Mouse (Mus musculus) cerebellum, postnatal 14 days (tissue): ENCODE data around the gene D630003M21Rik.

ENCODE experiments used
- DNase-seq, 2 experiments: peaks; one replicate each; pipeline ENCODE4 v3.0.0; 2021; ENCODE audit warnings: mixed read lengths in 2 of 2

D630003M21Rik gene

DNA sequence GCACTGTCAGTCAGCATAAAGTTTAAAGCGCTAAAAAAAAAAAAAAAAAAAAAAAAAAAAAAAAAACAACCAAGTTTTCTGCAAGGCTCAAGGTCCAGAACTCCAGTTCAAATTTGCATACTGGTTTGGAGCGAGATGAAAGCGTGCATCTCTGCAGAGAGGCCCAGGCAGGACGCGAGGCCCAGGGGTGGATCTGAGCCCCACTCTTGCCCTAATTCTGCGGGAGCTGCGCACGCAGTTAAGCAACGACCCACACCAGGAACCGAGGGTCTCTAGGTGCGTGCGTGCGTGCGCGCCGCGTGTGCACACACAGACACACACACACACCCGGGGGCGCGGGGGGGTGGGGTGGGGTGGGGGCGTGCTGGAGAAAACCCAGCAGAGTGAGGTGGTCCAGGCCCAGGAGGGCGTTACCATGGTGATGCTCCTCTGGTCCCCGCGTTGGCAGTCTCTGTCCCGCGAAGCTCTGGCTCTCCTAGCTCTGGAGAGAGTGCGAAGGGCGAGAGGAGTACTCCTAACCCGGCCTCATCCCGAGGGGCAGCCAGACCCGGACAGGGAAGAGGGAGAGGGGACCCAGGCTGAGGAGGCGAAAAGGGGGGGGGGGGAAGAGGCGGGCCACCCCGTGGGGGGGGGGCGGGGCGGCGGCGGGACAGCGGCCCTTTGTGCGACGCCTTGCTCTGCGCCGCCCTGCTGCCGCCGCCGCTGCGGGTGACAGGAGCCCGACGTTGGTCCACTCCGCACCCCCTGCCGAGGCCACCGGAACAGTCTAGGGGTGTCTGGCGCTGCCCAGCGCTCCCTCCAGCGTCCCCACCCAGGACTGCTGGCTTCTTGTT, at the start of gene D630003M21Rik:
Gene D630003M21Rik, minus strand, starts transcription at position 553 of the 833 bp plus-strand sequence.
- DNase-seq: peak; percentile 42 to 59

DNA sequence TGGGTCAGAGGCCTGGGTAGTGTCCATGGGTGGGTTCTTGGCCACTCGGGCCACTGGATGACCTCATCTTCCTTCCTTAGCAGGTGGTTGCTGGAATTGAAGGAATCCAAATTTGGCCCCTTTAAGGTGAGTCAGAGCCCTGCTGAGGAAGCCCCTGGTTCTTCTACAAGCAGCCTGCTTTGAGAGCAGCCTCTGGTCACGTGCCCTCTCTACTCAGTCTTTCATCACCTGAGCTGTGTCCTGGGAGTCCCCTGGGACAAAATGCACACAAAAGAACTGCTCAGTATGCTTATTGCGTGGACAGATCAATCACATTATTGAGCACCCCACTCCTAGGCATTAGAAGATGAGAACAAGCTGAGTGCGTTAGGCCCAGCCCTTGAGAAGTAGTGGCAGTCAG, 47.9 kb upstream of the D630003M21Rik start:
- DNase-seq: no peak

DNA sequence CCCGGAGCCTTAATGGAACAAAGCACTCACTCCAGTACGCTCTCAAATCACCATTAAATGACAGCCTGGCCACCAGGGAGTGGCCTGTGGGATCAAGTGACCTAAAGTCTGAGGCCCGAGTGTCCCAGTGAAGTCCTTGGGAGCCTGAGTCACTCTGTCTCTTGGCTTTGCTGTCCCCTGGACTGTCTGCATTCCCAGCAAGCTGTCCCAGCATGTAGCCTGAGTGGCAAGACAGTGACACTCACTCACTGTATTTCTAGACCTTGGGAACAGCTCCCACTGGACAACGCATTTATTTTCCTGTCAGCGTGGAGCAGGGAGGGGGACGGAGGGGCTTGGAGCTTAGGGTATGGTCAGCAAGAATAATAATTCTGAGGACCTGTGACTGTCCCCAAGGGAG, 47.4 kb upstream of the D630003M21Rik start:
- DNase-seq: no peak

DNA sequence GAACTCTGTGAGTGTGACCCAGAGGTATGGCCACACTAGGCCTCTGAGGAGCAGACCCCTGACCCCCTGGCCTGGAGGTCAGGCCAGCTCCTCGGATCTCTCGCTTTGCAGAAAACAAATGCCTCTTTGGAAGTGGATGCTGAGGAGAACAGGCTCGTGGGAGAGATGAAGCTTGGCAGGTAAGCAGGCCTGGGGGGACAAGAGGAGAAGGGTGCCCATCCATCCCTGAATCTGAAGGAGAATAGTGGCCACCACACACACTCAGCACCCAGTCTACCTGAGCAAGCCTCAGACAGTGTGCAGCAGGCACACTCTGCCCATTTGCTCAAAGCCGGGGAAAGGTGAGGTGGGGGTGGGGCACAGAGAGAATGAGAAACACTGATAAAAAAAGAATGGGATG, 46.8 kb upstream of the D630003M21Rik start:
- no peak for DNase-seq

DNA sequence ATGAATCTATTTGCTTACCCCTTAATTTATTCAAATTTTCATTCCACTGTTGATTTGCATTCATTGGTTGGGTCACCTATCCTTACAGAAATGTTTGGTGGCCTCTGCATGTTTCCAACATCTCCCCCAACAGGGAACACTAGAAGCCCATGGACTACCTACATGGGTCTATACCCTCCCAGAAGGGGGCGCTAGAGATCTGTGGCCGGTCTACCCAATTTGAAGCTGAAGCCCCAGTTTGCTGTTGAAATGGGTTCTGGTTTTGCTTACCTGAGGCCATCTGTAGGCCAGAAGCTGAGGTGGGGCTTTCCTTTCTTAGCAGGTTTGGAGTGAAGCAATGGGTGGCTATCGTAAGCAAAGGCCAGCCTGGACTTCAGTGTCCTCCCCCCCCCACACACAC, 46.3 kb upstream of the D630003M21Rik start:
- DNase-seq: no peak

DNA sequence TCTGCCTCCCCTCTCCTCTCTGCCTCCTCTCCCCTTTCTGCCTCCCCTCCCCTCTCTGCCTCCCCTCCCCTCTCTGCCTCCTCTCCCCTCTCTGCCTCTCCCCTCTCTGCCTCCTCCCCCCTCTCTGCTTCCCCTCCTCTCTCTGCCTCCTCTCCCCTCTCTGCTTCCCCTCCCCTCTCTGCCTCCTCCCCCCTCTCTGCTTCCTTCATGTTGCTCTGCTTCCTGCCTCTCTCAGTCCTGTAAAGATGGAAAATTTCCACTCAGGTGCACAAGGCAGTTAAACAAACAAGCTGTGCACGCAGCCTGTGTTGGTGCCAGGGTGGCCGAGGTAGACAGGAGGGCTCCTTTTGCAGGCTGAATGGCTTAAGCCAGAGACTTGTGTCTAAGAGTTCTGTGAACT, 44.6 kb upstream of the D630003M21Rik start:
- peak in 1 of 2 experiments; percentile 51 for DNase-seq

DNA sequence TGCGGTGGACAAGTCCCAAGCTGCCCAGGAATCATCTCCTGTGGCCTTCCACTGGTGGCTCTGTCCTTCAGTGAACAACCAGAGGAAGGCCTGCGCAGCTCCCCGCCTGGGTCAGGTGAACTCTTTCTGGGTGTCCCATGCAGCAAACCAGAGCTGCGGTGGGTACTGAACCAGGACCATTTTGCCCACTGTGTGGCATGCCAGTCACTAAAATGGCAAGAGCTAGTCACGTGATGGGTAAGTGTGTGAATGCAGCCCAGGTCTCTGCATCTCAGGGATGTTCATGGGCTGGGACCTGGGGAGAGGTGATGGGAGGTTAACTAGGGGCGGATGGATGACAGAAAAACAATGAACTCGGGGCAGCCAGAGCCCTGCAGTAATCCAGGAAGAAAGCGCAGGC, 41.0 kb upstream of the D630003M21Rik start:
- DNase-seq: no peak

DNA sequence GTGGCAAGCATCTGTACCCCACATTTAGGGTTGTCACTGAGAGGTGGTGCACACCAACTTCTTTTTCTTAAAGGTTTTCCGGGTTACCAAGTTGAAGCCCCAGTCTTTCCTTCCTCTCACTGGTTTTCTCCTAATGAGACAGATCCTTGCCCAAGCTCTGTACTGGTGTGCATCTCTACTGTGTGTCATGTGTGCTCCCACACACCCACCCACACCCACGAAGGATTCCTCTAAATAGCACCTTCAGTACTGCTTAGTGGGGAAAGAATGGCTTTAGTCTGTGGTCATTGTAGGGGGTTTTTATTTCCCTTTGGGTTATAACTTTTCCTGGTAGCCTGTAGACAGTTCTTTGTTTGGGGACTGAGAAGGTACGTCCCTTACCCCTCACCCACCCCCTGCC, 35.9 kb upstream of the D630003M21Rik start:
- DNase-seq: no peak

DNA sequence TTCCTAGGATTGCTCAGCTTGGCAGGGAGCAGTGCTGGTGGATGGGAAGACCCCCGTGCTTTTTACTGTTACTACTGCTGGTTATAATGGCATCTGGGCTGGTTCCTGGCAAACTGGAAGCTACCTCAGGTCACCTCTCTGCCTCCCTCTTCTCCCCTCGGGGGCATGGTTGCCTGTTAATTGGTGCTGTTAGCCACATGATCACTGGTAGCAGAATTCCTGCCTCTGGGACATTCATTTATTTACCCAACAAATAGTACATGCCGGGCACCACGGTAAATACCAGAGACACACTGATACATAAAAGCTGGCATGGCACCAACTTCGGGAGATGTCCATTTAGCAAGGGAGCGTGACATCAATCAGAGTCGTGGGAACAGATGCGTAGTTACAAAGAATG, 30.5 kb upstream of the D630003M21Rik start:
- DNase-seq: no peak

DNA sequence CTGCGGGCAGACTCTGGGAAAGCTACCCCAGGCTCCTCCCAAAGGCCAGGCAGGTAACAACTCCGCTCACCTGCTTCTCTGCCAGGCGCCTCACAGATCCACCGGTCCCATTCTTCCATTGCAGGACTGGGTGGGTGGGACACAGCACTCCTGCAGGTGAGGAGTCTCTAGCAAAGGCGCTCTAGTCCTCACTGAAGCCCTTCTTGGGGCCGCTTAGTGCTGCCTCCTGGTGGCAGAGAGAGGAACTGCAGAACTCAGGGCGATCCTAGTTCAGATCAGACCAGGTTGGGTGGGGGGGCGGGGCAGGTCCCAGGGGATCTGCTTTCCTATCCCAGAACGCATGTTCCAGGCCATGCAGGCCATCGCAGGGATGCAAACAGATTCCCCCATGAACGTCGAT, 29.8 kb upstream of the D630003M21Rik start:
- DNase-seq: peak; percentile 84 to 87

DNA sequence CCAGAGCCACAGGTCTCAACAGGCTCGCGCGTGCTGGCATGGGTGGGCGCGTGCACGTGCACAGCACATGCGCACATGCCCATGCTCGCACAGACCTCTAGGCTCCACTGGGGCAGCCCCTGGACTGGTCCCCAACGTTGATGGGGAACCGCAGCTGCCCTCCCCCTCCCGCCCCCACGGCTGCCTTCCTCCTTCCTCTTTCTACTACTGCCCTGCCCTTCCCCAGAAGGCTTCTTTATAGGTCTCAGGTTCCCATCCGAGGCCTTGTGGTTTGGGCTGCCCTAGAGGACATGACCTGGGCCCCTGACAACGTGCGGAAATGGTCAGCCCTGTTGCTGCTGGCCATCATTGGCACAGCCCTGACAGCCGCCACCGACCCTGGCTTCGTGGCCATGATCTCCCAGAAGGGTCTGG, 29.0 kb upstream of the D630003M21Rik start, which contains the start of gene Bpi:
Gene Bpi, plus strand, starts transcription at position 90 of the 414 bp plus-strand sequence.
- no peak for DNase-seq

DNA sequence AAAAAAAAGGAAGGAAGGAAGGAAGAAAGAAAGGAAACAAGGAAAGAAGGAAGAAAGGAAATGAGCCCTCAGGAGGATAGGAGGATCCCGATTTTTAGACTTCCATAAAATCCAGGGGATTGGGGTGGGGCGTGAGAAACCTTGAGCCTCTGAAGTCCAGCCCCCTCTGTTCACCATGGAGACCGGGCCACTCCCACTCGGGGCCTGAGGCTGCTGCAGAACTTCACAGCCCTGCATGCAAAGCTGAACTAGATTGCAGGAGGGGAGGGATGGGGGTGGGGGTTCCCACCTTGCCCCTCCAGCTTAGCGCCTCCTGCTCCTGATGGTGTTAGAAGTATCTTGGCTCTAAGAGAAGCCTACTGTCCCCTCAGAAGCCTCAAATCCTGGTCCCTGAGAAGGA, 27.9 kb upstream of the D630003M21Rik start:
- DNase-seq: no peak

DNA sequence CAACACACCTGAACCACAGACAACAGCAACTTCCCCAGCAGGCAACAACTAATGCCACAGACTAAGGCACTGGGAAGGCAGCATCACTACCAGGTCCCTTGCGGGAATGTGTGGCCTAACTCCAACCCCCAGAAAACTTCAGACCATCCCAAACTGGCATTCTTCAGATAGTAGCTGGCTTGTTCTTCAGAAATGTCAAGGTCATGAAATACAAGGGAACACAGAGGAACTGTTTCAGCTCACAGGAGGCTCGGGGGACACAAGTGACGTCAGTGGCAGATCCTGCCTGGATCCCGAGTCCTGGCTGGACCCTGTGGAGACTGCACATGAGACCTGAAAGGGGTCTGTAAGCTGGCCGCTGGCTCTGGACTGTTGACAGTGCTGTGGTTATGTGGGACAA, 24.8 kb upstream of the D630003M21Rik start:
- no peak for DNase-seq

DNA sequence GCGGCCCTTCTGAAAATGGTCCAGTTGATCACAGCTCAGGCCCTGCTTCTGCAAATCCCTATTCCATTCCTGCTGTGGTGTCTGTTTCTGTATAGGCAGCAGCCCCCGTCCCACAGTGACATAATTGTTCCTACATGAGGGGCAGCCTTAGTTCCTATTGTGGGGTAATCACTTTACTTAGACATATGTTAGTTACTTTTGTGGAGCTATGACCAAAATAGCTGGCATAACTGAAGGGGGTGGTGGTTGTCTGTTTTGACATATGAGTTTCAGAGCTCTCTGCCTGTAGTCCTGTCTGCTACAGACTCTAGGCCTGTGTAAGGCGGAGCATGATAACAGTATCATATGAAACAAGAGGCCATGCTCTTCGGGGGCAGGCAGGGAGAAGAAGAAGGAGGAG, 21.5 kb upstream of the D630003M21Rik start:
- no peak for DNase-seq

DNA sequence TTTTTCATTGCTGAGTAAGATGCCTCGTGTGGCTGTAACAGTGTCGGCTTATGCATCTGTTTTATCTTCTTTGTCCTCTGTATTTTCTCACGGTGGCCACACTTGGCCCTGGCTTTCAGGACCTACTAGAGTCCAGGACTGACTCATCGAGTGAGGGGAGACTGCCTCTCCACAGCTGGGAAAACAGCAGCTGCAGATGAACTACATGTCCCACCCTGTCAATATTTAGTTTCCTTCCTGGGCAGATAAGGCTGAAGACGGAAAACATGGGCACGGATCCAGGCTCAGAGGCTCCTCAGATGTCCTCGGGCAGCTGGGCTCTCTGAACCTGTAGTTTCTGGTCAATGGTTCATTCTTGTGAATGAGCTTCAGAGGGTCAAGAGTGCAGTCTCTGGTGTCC, 19.3 kb upstream of the D630003M21Rik start:
- no peak for DNase-seq

DNA sequence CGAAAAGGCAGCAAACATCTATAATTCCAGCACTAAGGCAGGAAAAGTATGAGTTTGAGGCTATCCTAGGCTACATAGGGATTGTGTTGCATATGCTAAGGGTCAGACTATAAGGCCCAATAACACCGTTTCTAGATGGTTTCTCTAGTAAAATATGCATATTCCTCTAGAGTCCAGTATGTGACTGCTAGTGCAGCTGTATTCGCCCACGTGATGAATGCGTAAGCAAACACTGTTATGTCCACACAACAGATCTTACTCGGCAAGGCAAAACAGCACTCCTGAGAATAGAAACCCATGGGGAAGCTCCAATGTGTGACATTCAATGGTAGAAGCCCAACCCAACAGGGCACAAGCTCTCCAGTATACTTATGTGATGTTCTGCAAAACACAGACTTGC, 18.8 kb upstream of the D630003M21Rik start:
- no peak for DNase-seq

DNA sequence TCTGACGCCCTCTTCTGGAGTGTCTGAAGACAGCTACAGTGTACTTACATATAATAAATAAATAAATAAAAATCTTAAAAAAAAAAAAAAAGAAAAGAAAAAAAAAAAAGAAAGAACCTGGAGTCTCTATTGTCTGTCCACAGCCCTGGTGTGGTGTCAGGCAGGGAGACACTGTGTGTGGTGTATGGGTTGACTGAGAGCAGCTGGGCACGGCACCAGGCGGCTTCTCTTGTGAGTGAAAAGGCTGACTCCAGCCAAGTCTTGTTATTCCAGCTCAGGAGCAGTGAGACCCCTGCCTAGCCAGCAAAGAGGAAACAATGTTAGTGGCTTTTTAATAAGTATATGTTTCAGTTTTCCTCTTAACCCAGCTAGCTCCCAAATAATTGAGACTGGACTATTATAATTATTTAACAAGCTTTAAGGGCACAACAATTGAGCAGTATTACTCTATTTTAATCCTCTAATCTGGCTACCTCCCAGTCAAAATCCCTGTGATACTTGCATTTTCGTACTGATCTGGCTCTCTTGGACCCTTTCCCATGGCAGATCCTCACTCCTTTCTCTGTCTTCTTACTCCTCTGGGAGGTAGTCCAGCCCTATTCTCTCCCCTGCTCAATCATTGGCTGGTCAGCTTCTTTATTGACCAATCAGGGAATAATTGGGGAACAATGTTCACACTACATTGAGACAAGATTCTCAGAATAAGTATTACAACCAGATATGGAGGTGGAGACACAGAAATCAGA, 16.2 kb upstream of the D630003M21Rik start:
- DNase-seq: peak in 1 of 2 experiments; percentile 38

DNA sequence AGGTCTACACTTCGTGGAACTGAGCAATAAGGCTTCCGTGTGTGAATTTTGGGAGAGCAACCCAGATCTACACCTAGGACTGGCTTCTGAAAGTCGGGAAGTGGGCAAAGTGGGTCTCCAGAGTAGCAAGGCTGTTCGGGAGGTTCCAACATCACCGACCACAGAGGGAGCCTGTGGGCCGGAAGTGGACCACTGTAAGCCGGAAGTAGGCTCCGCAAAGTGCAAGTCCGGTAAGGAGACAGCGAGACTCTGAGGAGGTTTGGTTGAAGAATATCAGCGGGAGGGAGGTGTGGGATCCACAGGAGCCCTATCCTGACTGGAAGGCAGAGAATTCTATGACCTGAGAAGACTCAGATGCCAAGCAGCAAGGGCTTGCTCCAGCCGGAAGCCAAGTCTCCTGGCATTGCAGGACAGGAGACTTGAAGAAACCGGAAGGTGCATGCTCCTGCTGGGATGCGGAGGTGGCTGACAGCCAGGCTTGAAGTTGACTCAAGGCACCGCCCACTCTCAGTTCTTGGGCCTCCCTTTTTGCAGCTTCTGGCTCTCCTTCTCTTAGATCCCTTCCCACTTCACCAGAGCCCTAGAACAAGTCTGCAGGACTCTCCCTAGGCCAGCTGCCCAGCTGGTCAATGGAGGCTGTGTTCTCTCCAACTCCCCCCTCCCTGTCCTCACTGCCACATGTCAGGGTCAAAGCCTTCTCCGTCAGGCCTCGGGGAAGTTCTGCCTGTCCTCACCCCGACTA, 14.3 kb upstream of the D630003M21Rik start:
- peak; percentile 59 to 60 for DNase-seq

DNA sequence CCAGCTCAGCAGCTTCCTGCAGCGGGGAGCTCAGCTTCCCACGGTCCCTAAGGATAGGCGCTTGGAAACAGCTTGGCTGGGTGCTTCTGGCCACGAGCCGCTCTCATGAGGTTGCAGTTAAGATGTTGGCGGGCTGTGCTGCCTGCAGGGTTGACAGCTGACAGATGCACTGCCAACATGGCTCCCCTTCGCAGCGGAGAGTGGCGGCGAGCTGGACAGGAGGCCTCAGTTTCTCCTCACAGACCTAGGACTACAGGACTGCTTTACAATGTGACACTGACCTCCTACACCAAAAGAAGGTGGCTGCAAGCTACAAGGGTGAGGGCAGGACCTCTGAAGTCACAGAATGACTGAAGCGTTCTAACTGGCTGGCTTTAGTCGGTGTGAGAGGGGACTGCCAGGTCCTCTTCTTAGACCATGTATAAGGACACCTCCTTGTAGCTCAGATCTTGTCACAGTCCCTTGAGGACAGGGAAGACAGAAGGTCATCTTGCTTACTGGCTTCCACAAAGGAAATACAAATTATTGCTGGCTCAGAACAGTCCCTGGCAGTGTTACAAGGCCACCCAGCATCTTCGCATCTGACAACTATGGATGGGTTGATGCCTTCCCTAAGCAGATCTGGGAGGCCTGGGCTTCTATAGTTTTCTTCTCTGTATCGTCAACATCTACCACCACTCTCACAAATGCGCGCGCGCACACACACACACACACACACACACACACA, 13.3 kb upstream of the D630003M21Rik start:
- DNase-seq: peak; percentile 85 to 87

DNA sequence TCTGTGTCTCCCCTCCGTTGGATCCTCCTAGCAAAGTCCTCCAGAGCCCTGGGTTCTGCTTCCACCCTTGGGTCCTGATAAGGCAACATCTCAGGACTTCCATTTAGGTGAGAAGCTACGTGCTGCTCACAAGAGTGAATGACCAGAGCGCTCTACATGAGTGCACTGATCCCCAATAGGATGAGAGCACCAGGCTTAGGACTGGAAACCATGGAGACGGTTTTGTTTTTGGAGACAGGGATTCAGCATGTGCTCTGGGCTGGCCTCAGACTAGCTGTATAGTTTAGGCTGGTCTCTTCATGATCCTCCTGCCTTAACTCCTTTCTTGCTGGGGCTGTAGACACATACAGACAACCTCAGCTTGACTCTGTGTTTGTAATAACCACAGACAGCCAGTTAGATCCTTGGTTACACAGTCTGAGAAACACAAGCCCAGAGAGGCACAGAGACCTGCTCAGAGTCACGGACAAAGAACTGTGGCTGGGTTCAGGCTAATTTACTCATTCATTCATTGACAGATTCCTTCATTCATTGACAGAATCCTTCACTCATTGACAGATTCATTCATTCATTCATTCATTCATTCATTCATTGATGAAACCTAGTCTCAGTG, 12.2 kb upstream of the D630003M21Rik start:
- DNase-seq: no peak

DNA sequence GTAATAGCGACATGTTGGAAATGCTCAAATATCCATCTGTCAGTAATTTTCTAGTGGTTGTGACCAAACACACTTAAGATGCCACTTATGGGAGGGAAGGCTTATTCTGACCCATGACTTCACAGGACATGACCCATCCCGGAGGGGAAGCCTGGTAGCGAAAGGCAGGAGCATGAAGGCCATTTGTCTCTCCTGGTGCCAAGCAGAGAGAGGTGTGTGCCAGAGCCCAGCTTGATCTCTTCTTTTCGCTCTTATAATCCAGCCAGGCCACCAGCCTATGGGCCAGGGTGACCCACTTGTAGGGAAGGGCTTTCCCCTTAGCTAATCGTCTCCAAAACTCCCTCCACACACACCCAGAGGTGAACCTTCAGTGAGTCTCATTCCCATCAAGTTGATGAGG, 9.1 kb upstream of the D630003M21Rik start:
- DNase-seq: peak in 1 of 2 experiments; percentile 65

DNA sequence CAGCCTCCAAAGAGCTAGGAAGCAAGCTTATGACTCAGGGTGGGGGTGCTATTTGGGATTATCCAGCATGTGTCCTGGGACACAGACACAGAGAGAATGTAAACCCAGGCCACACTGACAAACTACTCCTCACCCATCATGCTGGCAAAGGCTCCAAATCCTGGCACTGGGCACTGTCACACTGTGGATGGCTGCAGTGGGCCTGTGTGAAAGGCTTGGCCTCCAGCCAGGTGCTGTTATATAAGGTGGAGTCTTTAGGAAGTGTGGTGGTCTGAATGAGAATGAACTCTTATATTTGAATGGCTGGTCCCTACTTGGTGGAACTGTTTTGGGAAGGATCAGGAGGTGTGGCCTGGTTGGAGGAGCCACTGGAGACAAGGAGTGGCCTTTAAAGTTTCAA, 7.7 kb upstream of the D630003M21Rik start:
- peak; percentile 45 to 58 for DNase-seq
